Mouse (Mus musculus): ENCODE results near the gene Obscn. TPM values are rescaled to one million over a fixed set of nuclear protein-coding genes. Genes with fewer than 3 reads are reported as not detected.

Gene Obscn
- polyA plus RNA-seq, 1 experiment from 2014 or later, result 0.60 TPM

- peaks cover 46% of the 10 kb centered on the region for H3K4me1 ChIP-seq
- peaks cover 6% of the 10 kb centered on the region; the same call in 1 of the 2 replicates for H3K36me3 ChIP-seq
- H3K9me3 ChIP-seq (replicated peaks), result peaks cover 4% of the 10 kb centered on the region; the same call in 1 of the 2 replicates
- H3K9ac ChIP-seq, result 0 out of 2 replicates have a peak overlapping the region, but pooled peaks have one; percentile 1
- 0 out of 2 replicates have a peak overlapping the region, but pooled peaks have one; percentile 10 for H3K4me2 ChIP-seq
- H3K27ac ChIP-seq, result peak overlapping the region; percentile 59
- H3K27me3 ChIP-seq, result peaks cover 26% of the 10 kb centered on the region; the same call in 1 of the 2 replicates
- WGBS, result 23% methylated on average over 12 of the region's 12 CpGs
- no peak overlapping the region for H3K4me3 ChIP-seq (replicated peaks)
- ATAC-seq (replicated peaks; ENCODE audit: low FRiP score), result no peak
Measured at GRCm38 (mm10) chr11:58965001-58965760, 171.0 kb downstream of the Obscn start.

- Histone ChIP-seq H3K9ac (no peak overlapping the region), H3K4me2 (no peak overlapping the region), H3K27ac (no peak overlapping the region), H3K27me3 (peaks cover 26% of the 10 kb centered on the region; the same call in 1 of the 2 replicates), H3K36me3 (peaks cover 6% of the 10 kb centered on the region; the same call in 1 of the 2 replicates), H3K9me3 (replicated peaks) (peaks cover 4% of the 10 kb centered on the region; the same call in 1 of the 2 replicates), H3K4me3 (replicated peaks) (no peak overlapping the region), H3K4me1 (peaks cover 46% of the 10 kb centered on the region)
- no peak for ATAC-seq (replicated peaks; ENCODE audit: low FRiP score)
- WGBS, result 91% methylated on average over 7 of the region's 7 CpGs
Measured at GRCm38 (mm10) chr11:58964216-58964615, 172.0 kb downstream of the Obscn start.

- Histone ChIP-seq H3K4me1 (peaks cover 40% of the 10 kb centered on the region), H3K9ac (no peak overlapping the region), H3K36me3 (peaks cover 5% of the 10 kb centered on the region; the same call in 1 of the 2 replicates), H3K27ac (no peak overlapping the region), H3K4me3 (replicated peaks) (no peak overlapping the region), H3K9me3 (replicated peaks) (peaks cover 4% of the 10 kb centered on the region; the same call in 1 of the 2 replicates), H3K4me2 (no peak overlapping the region), H3K27me3 (peaks cover 26% of the 10 kb centered on the region; the same call in 1 of the 2 replicates)
- 39% methylated on average over 17 of the region's 17 CpGs for WGBS
- ATAC-seq (replicated peaks; ENCODE audit: low FRiP score), result no peak
Measured at GRCm38 (mm10) chr11:58963543-58963942, 172.7 kb downstream of the Obscn start.

- H3K4me1 ChIP-seq, result peaks cover 49% of the 10 kb centered on the region
- H3K4me3 ChIP-seq (replicated peaks), result no peak overlapping the region
- 66% methylated on average over 50 of the region's 50 CpGs for WGBS
- no peak overlapping the region for H3K27ac ChIP-seq
- no peak overlapping the region for H3K4me2 ChIP-seq
- ATAC-seq (replicated peaks; ENCODE audit: low FRiP score), result no peak
- H3K27me3 ChIP-seq, result peaks cover 26% of the 10 kb centered on the region; the same call in 1 of the 2 replicates
- H3K9ac ChIP-seq, result no peak overlapping the region
- H3K9me3 ChIP-seq (replicated peaks), result peaks cover 4% of the 10 kb centered on the region; the same call in 1 of the 2 replicates
- peaks cover 20% of the 10 kb centered on the region for H3K36me3 ChIP-seq
Measured at GRCm38 (mm10) chr11:58961364-58962177, 174.6 kb downstream of the Obscn start.

GRCm38 (mm10) chr11:58959921-58960465, 176.2 kb downstream of the Obscn start:
- Histone ChIP-seq H3K36me3 (peaks cover 20% of the 10 kb centered on the region), H3K9ac (peak overlapping the region; percentile 46; the same call in 1 of the 2 replicates), H3K4me1 (peaks cover 42% of the 10 kb centered on the region), H3K27ac (peak overlapping the region; percentile 70), H3K27me3 (peaks cover 26% of the 10 kb centered on the region; the same call in 1 of the 2 replicates), H3K4me3 (replicated peaks) (peak overlapping the region; percentile 53), H3K9me3 (replicated peaks) (peaks cover 4% of the 10 kb centered on the region; the same call in 1 of the 2 replicates), H3K4me2 (peak overlapping the region; percentile 91)
- whole genome bisulfite sequencing, result 6% methylated on average over 40 of the region's 40 CpGs
- peak; percentile 87 for ATAC-seq (replicated peaks; ENCODE audit: low FRiP score)

- peak overlapping the region; percentile 46; the same call in 1 of the 2 replicates for H3K9ac ChIP-seq
- WGBS, result 32% methylated on average over 15 of the region's 15 CpGs
- H3K27me3 ChIP-seq, result peaks cover 26% of the 10 kb centered on the region; the same call in 1 of the 2 replicates
- peak overlapping the region; percentile 91 for H3K4me2 ChIP-seq
- peaks cover 38% of the 10 kb centered on the region for H3K4me1 ChIP-seq
- H3K4me3 ChIP-seq (replicated peaks), result peak overlapping the region; percentile 53
- peaks cover 20% of the 10 kb centered on the region for H3K36me3 ChIP-seq
- peaks cover 4% of the 10 kb centered on the region; the same call in 1 of the 2 replicates for H3K9me3 ChIP-seq (replicated peaks)
- H3K27ac ChIP-seq, result peak overlapping the region; percentile 70
- ATAC-seq (replicated peaks; ENCODE audit: low FRiP score), result no peak
Measured at GRCm38 (mm10) chr11:58959186-58959825, 176.9 kb downstream of the Obscn start.

GRCm38 (mm10) chr11:58958536-58958935, 177.7 kb downstream of the Obscn start:
- H3K4me2 ChIP-seq, result peak overlapping the region; percentile 5; the same call in 1 of the 2 replicates
- H3K36me3 ChIP-seq, result peaks cover 20% of the 10 kb centered on the region
- no peak overlapping the region for H3K9ac ChIP-seq
- WGBS, result 85% methylated on average over 6 of the region's 6 CpGs
- H3K4me1 ChIP-seq, result peaks cover 39% of the 10 kb centered on the region
- peaks cover 22% of the 10 kb centered on the region; the same call in 1 of the 2 replicates for H3K27me3 ChIP-seq
- no peak overlapping the region for H3K4me3 ChIP-seq (replicated peaks)
- no peak for ATAC-seq (replicated peaks; ENCODE audit: low FRiP score)
- H3K9me3 ChIP-seq (replicated peaks), result peaks cover 4% of the 10 kb centered on the region; the same call in 1 of the 2 replicates
- no peak overlapping the region for H3K27ac ChIP-seq

- 77% methylated on average over 5 of the region's 5 CpGs for WGBS
- H3K4me3 ChIP-seq (replicated peaks), result peak overlapping the region; percentile 66
- peaks cover 42% of the 10 kb centered on the region for H3K4me1 ChIP-seq
- no peak for ATAC-seq (replicated peaks; ENCODE audit: low FRiP score)
- H3K36me3 ChIP-seq, result peaks cover 20% of the 10 kb centered on the region
- no peak overlapping the region for H3K27ac ChIP-seq
- peaks cover 4% of the 10 kb centered on the region; the same call in 1 of the 2 replicates for H3K9me3 ChIP-seq (replicated peaks)
- H3K4me2 ChIP-seq, result peak overlapping the region; percentile 91
- peak overlapping the region; percentile 77 for H3K9ac ChIP-seq
- H3K27me3 ChIP-seq, result peaks cover 13% of the 10 kb centered on the region; the same call in 1 of the 2 replicates
Measured at GRCm38 (mm10) chr11:58957226-58957914, 178.8 kb downstream of the Obscn start.

GRCm38 (mm10) chr11:58955868-58956257, 180.3 kb downstream of the Obscn start:
- H3K27me3 ChIP-seq, result no peaks in the 10 kb centered on the region; the same call in 1 of the 2 replicates
- peak overlapping the region; percentile 100 for H3K27ac ChIP-seq
- peaks cover 42% of the 10 kb centered on the region for H3K4me1 ChIP-seq
- H3K9ac ChIP-seq, result peak overlapping the region; percentile 77
- WGBS, result 23% methylated on average over 8 of the region's 8 CpGs
- no peak for ATAC-seq (replicated peaks; ENCODE audit: low FRiP score)
- H3K9me3 ChIP-seq (replicated peaks), result no peaks in the 10 kb centered on the region
- peak overlapping the region; percentile 66 for H3K4me3 ChIP-seq (replicated peaks)
- peak overlapping the region; percentile 91 for H3K4me2 ChIP-seq
- peaks cover 20% of the 10 kb centered on the region for H3K36me3 ChIP-seq

GRCm38 (mm10) chr11:58955143-58955867, 180.9 kb downstream of the Obscn start:
- peak; percentile 42 for ATAC-seq (replicated peaks; ENCODE audit: low FRiP score)
- WGBS, result under 1% methylated on average over 20 of the region's 20 CpGs

More at GRCm38 (mm10) chr11:58955143-58955867, 180.9 kb downstream of the Obscn start:
- H3K9ac ChIP-seq, result peak overlapping the region; percentile 77
- H3K4me2 ChIP-seq, result peak overlapping the region; percentile 91
- no peaks in the 10 kb centered on the region for H3K9me3 ChIP-seq (replicated peaks)
- H3K27ac ChIP-seq, result peak overlapping the region; percentile 100
- peak overlapping the region; percentile 66 for H3K4me3 ChIP-seq (replicated peaks)
- peaks cover 42% of the 10 kb centered on the region for H3K4me1 ChIP-seq
- peaks cover 20% of the 10 kb centered on the region for H3K36me3 ChIP-seq
- H3K27me3 ChIP-seq, result no peaks in the 10 kb centered on the region; the same call in 1 of the 2 replicates
